In the genomic region with DNA sequence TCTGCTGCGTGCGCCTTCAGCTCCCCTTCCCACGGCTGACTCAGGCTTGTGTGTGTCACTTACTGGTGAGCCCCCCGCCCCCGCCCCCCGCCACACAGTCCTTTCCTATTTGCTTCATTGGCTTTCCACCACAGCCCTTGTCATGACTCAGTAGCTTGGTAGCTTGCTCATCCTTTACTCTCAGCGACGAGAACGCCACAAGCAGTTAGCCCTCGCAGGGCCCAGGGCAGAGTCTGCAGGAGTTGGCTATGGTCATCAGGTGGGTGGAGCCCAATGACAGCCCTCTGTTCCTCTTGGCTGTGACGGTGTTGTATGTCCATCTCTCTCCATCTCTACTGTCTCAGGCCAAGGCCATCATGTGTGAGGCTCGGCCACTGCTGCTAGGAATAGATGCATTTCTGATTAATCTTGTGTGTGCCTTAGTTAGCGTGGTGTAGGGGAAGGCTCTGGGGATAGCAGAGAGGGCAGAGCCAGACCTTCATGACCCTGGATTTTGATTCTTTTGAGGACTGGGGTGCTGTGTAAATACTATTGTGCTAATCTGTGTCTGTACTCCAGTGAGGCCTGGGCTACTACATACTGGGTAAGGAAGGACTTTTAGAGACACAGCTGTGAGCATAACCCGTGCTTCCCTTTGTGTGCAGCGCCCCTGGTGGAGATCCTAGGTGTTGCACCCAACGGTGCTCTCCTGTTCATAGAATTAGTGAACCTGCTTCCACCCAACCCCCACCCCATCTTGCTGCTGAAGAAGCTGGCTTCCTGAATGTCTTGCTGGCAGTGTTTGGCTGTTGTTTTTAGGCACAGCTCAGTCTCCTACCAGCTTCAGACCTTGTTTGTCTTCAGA, we compare ENCODE assay signal across 8 mouse cellular contexts. TPM values are rescaled to one million over a fixed set of nuclear protein-coding genes. Genes with fewer than 3 reads are reported as not detected.
DNase-seq lines count a peak whose midpoint lies in the region; ATAC-seq and TF ChIP-seq lines count a peak whose summit lies in the region.

No protein-coding gene starts in this region.

- TF ChIP-seq CTCF in cerebellum, adult 2 months (IDR thresholded peaks at IDR 0.05; ENCODE audit: borderline replicate concordance, insufficient read depth, low read depth, low read length): peak; percentile 84

- H3K9me3 ChIP-seq in hindbrain, embryonic 14.5 days (ENCODE audit: control insufficient read depth, low read length): no peaks in the 10 kb centered on the region

- H3K27me3 ChIP-seq in cerebellum, adult 2 months (ENCODE audit: control insufficient read depth, insufficient read depth, low read length): no peaks in the 10 kb centered on the region; the same call in 1 of the 2 replicates
- no peaks in the 10 kb centered on the region for H3K27me3 ChIP-seq in hindbrain, embryonic 14.5 days (ENCODE audit: control insufficient read depth, insufficient read depth, low read length)

- no peak overlapping the region for H3K4me2 ChIP-seq in hindbrain, embryonic 14.5 days (replicated peaks)

- DNase-seq in MEL-GATA-1-ER (ENCODE audit: extremely low read depth, low read depth): peak; percentile 46
- DNase-seq in cerebellum, adult 2 months: peak; percentile 47 to 68
- DNase-seq in frontal cortex, adult 2 months (ENCODE audit: extremely low spot score in 1 of 2, low spot score in 1 of 2): peak; percentile 51 to 91
- DNase-seq in hindbrain, embryonic 14.5 days (ENCODE audit: low spot score): peak; percentile 94
- DNase-seq in layer of hippocampus, postnatal 25 days (ENCODE audit: extremely low spot score in 1 of 2, low spot score in 1 of 2): peak; percentile 75 to 93
- peak; percentile 90 for DNase-seq in lung, postnatal 36 days
- peak; percentile 92 for DNase-seq in retina, postnatal 1 day
- DNase-seq in thymus, postnatal 4 days: peak; percentile 98

- H3K4me1 ChIP-seq in cerebellum, adult 2 months (ENCODE audit: control insufficient read depth, insufficient read depth, low read length): no peaks in the 10 kb centered on the region
- no peaks in the 10 kb centered on the region for H3K4me1 ChIP-seq in hindbrain, embryonic 14.5 days (replicated peaks; ENCODE audit: control insufficient read depth, insufficient read depth, low read length)

- WGBS in cerebellum, adult 2 months: 38% methylated on average over 16 of the region's 16 CpGs
- 62% methylated on average over 16 of the region's 16 CpGs for WGBS in hindbrain, embryonic 14.5 days

- no peak overlapping the region for H3K4me3 ChIP-seq in cerebellum, adult 2 months (replicated peaks; ENCODE audit: insufficient read depth, low read depth, low read length)
- H3K4me3 ChIP-seq in hindbrain, embryonic 14.5 days (replicated peaks; ENCODE audit: low read length): no peak overlapping the region

- no peak for TF ChIP-seq POLR2A in cerebellum, adult 2 months (IDR thresholded peaks at IDR 0.05; ENCODE audit: borderline replicate concordance, insufficient read depth, low read length)

- H3K9ac ChIP-seq in hindbrain, embryonic 14.5 days: no peak overlapping the region

- no peak overlapping the region for H3K27ac ChIP-seq in cerebellum, adult 2 months (ENCODE audit: insufficient read depth, low read length)
- H3K27ac ChIP-seq in hindbrain, embryonic 14.5 days: no peak overlapping the region

- ATAC-seq in hindbrain, embryonic 14.5 days (ENCODE audit: low FRiP score): peak; percentile 86

- no peaks in the 10 kb centered on the region for H3K36me3 ChIP-seq in hindbrain, embryonic 14.5 days (replicated peaks; ENCODE audit: control insufficient read depth, insufficient read depth)

RNA-seq across cellular contexts. Expression of gene Glis1, which starts 19.0 kb away (rescaled TPM):
- 0.38 and 0.46 TPM in 2 replicates for polyA plus RNA-seq in cerebellum, adult 2 months (2012; rRNA removed)
- polyA plus RNA-seq in frontal cortex, adult 2 months (2012; rRNA removed): 0.76 and 1.2 TPM in 2 replicates
- 2.7 and 5.6 TPM in 2 replicates for polyA plus RNA-seq in hindbrain, embryonic 14.5 days (2014; fragmentation: Nextera tagmentation; extraction: Ambion mirVana)
- total RNA-seq in layer of hippocampus, postnatal 25 days (2021): 1 to 10 TPM in 1 of 2 experiments, under 1 TPM in 1; 0.44 to 1.2 TPM

Comparison
In these comparisons a context has a peak if more than half of its experiments do, and no peak if none do; other contexts are left out.
1. DNase-seq: peak in every context shown above with its lines; median percentile 98 in thymus, postnatal 4 days; 94 in hindbrain, embryonic 14.5 days; 92 in retina, postnatal 1 day; 90 in lung, postnatal 36 days; 84 in layer of hippocampus, postnatal 25 days; 71 in frontal cortex, adult 2 months; 58 in cerebellum, adult 2 months; 46 in MEL-GATA-1-ER.